Mouse (Mus musculus): Measurements from ENCODE around the gene Camk2b.

GRCm38 (mm10) chr11:5973151-5973550, 93.0 kb downstream of the Camk2b start:
- TF ChIP-seq CTCF (IDR thresholded peaks at IDR 0.05; ENCODE audit: control insufficient read depth, insufficient read depth, insufficient replicate concordance, low read depth, low read length), result no peak
- TF ChIP-seq POLR2A (IDR thresholded peaks at IDR 0.05; ENCODE audit: control insufficient read depth, low read depth, low read length), result no peak
